27 mouse cellular contexts compared by ENCODE assay signal in genomic region chr13:47134836-47135235, GRCm38 (mm10). TPM values are rescaled to one million over a fixed set of nuclear protein-coding genes. Genes with fewer than 3 reads are reported as not detected.
DNase-seq lines count a peak whose midpoint lies in the region; TF ChIP-seq lines count a peak whose summit lies in the region.
"Had no signal": no experiment of that assay in that cellular context is flagged by ENCODE, and none has a peak within 500 bp of the region (broad histone marks: within the 10 kb centered on the region; RNA-seq: fewer than 3 reads in every experiment).

No protein-coding gene starts in this region.

- peaks cover 2% of the 10 kb centered on the region; the same call in 1 of the 2 replicates for H3K4me1 ChIP-seq in embryonic fibroblast, embryonic 13.5 days (ENCODE audit: control insufficient read depth, insufficient read depth, low read length)
- H3K4me1 ChIP-seq: embryonic facial prominence, embryonic 10.5 days; embryonic facial prominence, embryonic 15.5 days; forebrain, embryonic 15.5 days; hindbrain, embryonic 10.5 days; hindbrain, embryonic 15.5 days; kidney, embryonic 15.5 days; liver, embryonic 12.5 days; neural tube, embryonic 12.5 days; stomach, embryonic 15.5 days had no signal

- TF ChIP-seq CTCF in C2C12 (IDR thresholded peaks at IDR 0.05; ENCODE audit: control insufficient read depth, insufficient read depth, insufficient read length), result no peak
- no peak for TF ChIP-seq CTCF in embryonic fibroblast, embryonic 13.5 days (IDR thresholded peaks at IDR 0.05; ENCODE audit: borderline replicate concordance, insufficient read depth, low read length)

- H3K27me3 ChIP-seq in C2C12 (ENCODE audit: control insufficient read depth, insufficient read depth, insufficient read length), result no peaks in the 10 kb centered on the region
- H3K27me3 ChIP-seq: embryonic facial prominence, embryonic 15.5 days; forebrain, embryonic 15.5 days; hindbrain, embryonic 15.5 days; kidney, embryonic 15.5 days; liver, embryonic 12.5 days; neural tube, embryonic 12.5 days; stomach, embryonic 15.5 days had no signal

- peak; percentile 49 to 53 for DNase-seq in left cerebral cortex, postnatal 14 days (ENCODE audit: low spot score in 2 of 2)
- peak; percentile 46 to 65 for DNase-seq in right cerebral cortex, postnatal 36 days (ENCODE audit: low spot score in 2 of 2)
- no peak for DNase-seq in layer of hippocampus, adult 9-10 months (ENCODE audit: low spot score)
- DNase-seq in yolk sac, embryonic 10.5 days (ENCODE audit: low spot score), result no peak
- no peak for DNase-seq in kidney, adult 8-10 months
- DNase-seq: adrenal gland, adult 8-10 months; cerebellum, adult 8-10 months; cerebellum, postnatal 25 days; gastrocnemius, postnatal 14 days; heart, postnatal 14 days; kidney, adult 11 months; kidney, postnatal 25 days; liver, postnatal 0 days; lung, postnatal 36 days; thymus, postnatal 14 days had no signal

- H3K36me3 ChIP-seq in C2C12 (ENCODE audit: control insufficient read depth, insufficient read depth), result no peaks in the 10 kb centered on the region
- H3K36me3 ChIP-seq: embryonic facial prominence, embryonic 10.5 days; embryonic facial prominence, embryonic 15.5 days; forebrain, embryonic 15.5 days; hindbrain, embryonic 10.5 days; hindbrain, embryonic 15.5 days; kidney, embryonic 15.5 days; liver, embryonic 12.5 days; neural tube, embryonic 12.5 days; stomach, embryonic 15.5 days had no signal

- no peak overlapping the region for H3K4me3 ChIP-seq in C2C12 (ENCODE audit: insufficient read depth, poor library complexity, severe bottlenecking)
- H3K4me3 ChIP-seq in embryonic fibroblast, embryonic 13.5 days (ENCODE audit: insufficient read depth, low read length), result no peak overlapping the region
- H3K4me3 ChIP-seq: embryonic facial prominence, embryonic 10.5 days; embryonic facial prominence, embryonic 15.5 days; forebrain, embryonic 15.5 days; hindbrain, embryonic 10.5 days; hindbrain, embryonic 15.5 days; kidney, embryonic 15.5 days; liver, embryonic 12.5 days; myocyte; neural tube, embryonic 12.5 days; stomach, embryonic 15.5 days had no signal

- no peak overlapping the region for H3ac ChIP-seq in C2C12 (ENCODE audit: control insufficient read depth, insufficient read length, low read depth)

- H3K27ac ChIP-seq in embryonic fibroblast, embryonic 13.5 days (ENCODE audit: insufficient read depth, low read length), result 0 out of 2 replicates have a peak overlapping the region, but pooled peaks have one; percentile 5
- H3K27ac ChIP-seq: embryonic facial prominence, embryonic 10.5 days; embryonic facial prominence, embryonic 15.5 days; forebrain, embryonic 15.5 days; hindbrain, embryonic 10.5 days; hindbrain, embryonic 15.5 days; kidney, embryonic 15.5 days; liver, embryonic 12.5 days; neural tube, embryonic 12.5 days; stomach, embryonic 15.5 days had no signal

- TF ChIP-seq POLR2A in embryonic fibroblast, embryonic 13.5 days (IDR thresholded peaks at IDR 0.05; ENCODE audit: low read depth, low read length), result no peak

- intact Hi-C loops in left cerebral cortex, postnatal 14 days (cut with DNase I), result no loop called here

- H3K79me2 ChIP-seq in C2C12 (ENCODE audit: control insufficient read depth, insufficient read depth), result no peaks in the 10 kb centered on the region

- no peaks in the 10 kb centered on the region for H3K79me3 ChIP-seq in C2C12 (ENCODE audit: low read depth)

TF ChIP-seq in C2C12, 6 proteins besides CTCF, POLR2A, EP300 and RAD21:
- no peak for TF ChIP-seq USF1 (IDR thresholded peaks at IDR 0.05; ENCODE audit: low read depth)
- peak; percentile 10 for TF ChIP-seq FOSL1 (IDR thresholded peaks at IDR 0.05; ENCODE audit: insufficient read depth, low read length, poor library complexity, severe bottlenecking)

RNA-seq across cellular contexts. Expression of gene Rnf144b, which starts 12.4 kb away (rescaled TPM):
- polyA plus RNA-seq in C2C12 (2012; fragmentation: generic; extraction: Trizol), result 0.28 TPM
- 1.4 and 1.5 TPM in 2 replicates for polyA plus RNA-seq in embryonic fibroblast, embryonic 13.5 days (2011; ENCODE audit: insufficient read length, low read depth, missing spikeins)
- 10 to 100 TPM; 18.7 to 21.5 TPM for total RNA-seq in left cerebral cortex, postnatal 14 days (2021)

RNA-seq across cellular contexts. Expression of gene Dek, which starts 28.8 kb away (rescaled TPM):
- polyA plus RNA-seq in C2C12 (2012; fragmentation: generic; extraction: Trizol), result 34.9 TPM
- polyA plus RNA-seq in embryonic fibroblast, embryonic 13.5 days (2011; ENCODE audit: insufficient read length, low read depth, missing spikeins), result 85.5 and 157 TPM in 2 replicates
- 10 to 100 TPM; 48.1 to 51.7 TPM for total RNA-seq in left cerebral cortex, postnatal 14 days (2021)

Comparison
In these comparisons a context has a peak if more than half of its experiments do, and no peak if none do; other contexts are left out.
1. DNase-seq: peak in left cerebral cortex, postnatal 14 days (2 of 2) and right cerebral cortex, postnatal 36 days (2 of 2); none in layer of hippocampus, adult 9-10 months (single experiment), yolk sac, embryonic 10.5 days (single experiment) and kidney, adult 8-10 months (0 of 2).